Mouse (Mus musculus) erythroblast, embryonic 14.5 days (primary cell): ENCODE data around the gene Plxna4.

ENCODE experiments used
- GATA1 ChIP-seq: IDR thresholded peaks from 2 replicates; pipeline ENCODE4 v1.6.1; 2012; ENCODE audit warnings: low read length, inconsistent platforms, mixed read lengths
- TAL1 ChIP-seq: IDR thresholded peaks from 3 replicates; pipeline ENCODE4 v1.6.1; 2012; ENCODE audit warnings: low read length, inconsistent platforms, mixed read lengths

DNA sequence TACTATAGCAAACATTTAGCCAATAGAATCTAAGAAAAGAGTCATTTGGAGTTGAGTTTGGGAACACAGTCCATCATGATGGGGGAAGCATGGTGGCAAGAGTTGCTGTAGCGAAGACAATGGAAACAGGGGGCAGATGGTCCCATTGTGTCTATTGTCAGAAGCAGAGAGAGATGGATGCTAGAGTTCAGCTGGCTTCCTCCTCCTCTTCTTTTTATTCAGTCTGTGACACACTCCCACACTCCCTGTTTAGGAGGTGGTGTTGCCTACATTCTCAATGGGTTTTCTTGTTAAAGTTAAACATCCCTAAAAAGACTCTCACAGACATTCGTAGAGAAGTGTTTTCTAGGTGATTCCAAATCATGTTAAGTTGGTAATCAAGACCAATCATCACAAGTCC lies 14.1 kb upstream of the Plxna4 start:
- TF ChIP-seq GATA1 (no peak), TAL1 (no peak)
